In the genomic region with DNA sequence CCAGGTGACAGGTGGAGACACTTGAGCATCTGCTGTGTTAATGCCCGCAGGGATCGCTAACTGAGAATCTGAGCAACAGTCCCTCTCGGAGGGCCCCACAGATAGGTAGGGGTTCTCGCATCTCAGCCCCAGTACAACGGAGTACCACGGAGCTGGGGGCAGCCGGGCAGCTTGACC, we compare ENCODE assay signal across 8 mouse cellular contexts. TPM values are rescaled to one million over a fixed set of nuclear protein-coding genes. Genes with fewer than 3 reads are reported as not detected.
A peak's percentile ranks its signal among the peaks of the same experiment; 100 is the strongest.
DNase-seq lines count a peak whose midpoint lies in the region; ATAC-seq and TF ChIP-seq lines count a peak whose summit lies in the region.

A gene (plus strand): TSS at position 78 of the 177 bp plus-strand sequence.

- no peak for ATAC-seq in inflammation-experienced regulatory T-cells, adult 6 months
- no peak for ATAC-seq in midbrain, postnatal 0 days (ENCODE audit: low FRiP score)

- no peak within 1 kb of the TSS for H3K27ac ChIP-seq in cerebellum, adult 2 months (ENCODE audit: insufficient read depth, low read length)
- no peak within 1 kb of the TSS for H3K27ac ChIP-seq in midbrain, postnatal 0 days (ENCODE audit: low read depth, low read length)

- 10% methylated on average over 7 of the region's 7 CpGs for WGBS in cerebellum, adult 2 months
- WGBS in midbrain, postnatal 0 days = 20% methylated on average over 7 of the region's 7 CpGs

- DNase-seq in cerebellum, adult 2 months = no peak
- DNase-seq in cerebellum, adult 9-11 months = no peak
- no peak for DNase-seq in adrenal gland, adult 8-10 months
- no peak for DNase-seq in gastrocnemius, postnatal 10 days
- no peak for DNase-seq in midbrain, postnatal 0 days (ENCODE audit: low spot score)
- no peak for DNase-seq in testis, postnatal 14 days (ENCODE audit: low spot score)
- DNase-seq in layer of hippocampus, postnatal 36 days = no peak

- no peaks in the 10 kb centered on the region for H3K9me3 ChIP-seq in midbrain, postnatal 0 days (ENCODE audit: low read length)

- H3K4me1 ChIP-seq in cerebellum, adult 2 months (ENCODE audit: control insufficient read depth, insufficient read depth, low read length) = no peaks in the 10 kb centered on the region
- peaks cover under 1% of the 10 kb centered on the region; the same call in 1 of the 2 replicates for H3K4me1 ChIP-seq in midbrain, postnatal 0 days (ENCODE audit: insufficient read depth, low read length)

- no peak within 1 kb of the TSS for H3K4me3 ChIP-seq in cerebellum, adult 2 months (replicated peaks; ENCODE audit: insufficient read depth, low read depth, low read length)
- no peak within 1 kb of the TSS for H3K4me3 ChIP-seq in midbrain, postnatal 0 days (ENCODE audit: low read depth, low read length)

- no peak for TF ChIP-seq CTCF in cerebellum, adult 2 months (IDR thresholded peaks at IDR 0.05; ENCODE audit: borderline replicate concordance, insufficient read depth, low read depth, low read length)
- TF ChIP-seq CTCF in midbrain, postnatal 0 days (IDR thresholded peaks at IDR 0.05) = no peak

- H3K4me2 ChIP-seq in midbrain, postnatal 0 days (ENCODE audit: low read depth, low read length, poor library complexity, severe bottlenecking) = peak within 1 kb of the TSS; percentile 24; the same call in 1 of the 2 replicates

- no peaks in the 10 kb centered on the region; the same call in 1 of the 2 replicates for H3K27me3 ChIP-seq in cerebellum, adult 2 months (ENCODE audit: control insufficient read depth, insufficient read depth, low read length)
- H3K27me3 ChIP-seq in midbrain, postnatal 0 days (ENCODE audit: insufficient read depth, low read length) = peaks cover 6% of the 10 kb centered on the region; the same call in 1 of the 2 replicates

- H3K36me3 ChIP-seq in midbrain, postnatal 0 days (ENCODE audit: insufficient read depth, low read length) = no peaks in the 10 kb centered on the region

- no peak within 1 kb of the TSS for H3K9ac ChIP-seq in midbrain, postnatal 0 days (replicated peaks; ENCODE audit: low read length, poor library complexity, severe bottlenecking)

- TF ChIP-seq POLR2A in cerebellum, adult 2 months (IDR thresholded peaks at IDR 0.05; ENCODE audit: borderline replicate concordance, insufficient read depth, low read length) = no peak

RNA-seq across cellular contexts. Expression of the gene that starts here (rescaled TPM):
- 16.5 and 19.2 TPM in 2 replicates for polyA plus RNA-seq in cerebellum, adult 2 months (2012; rRNA removed)
- total RNA-seq in adrenal gland, adult 8-10 months (2022) = 10 to 100 TPM; 42.1 to 73.7 (median 60.6) TPM
- 10 to 100 TPM; 34.8 to 35.4 TPM for total RNA-seq in gastrocnemius, postnatal 10 days (2021)
- polyA plus RNA-seq in inflammation-experienced regulatory T-cells, adult 6 months (2017; shearing (Covaris generic)) = 10 to 100 TPM; 63.6 to 95.2 (median 80.0) TPM
- total RNA-seq in midbrain, postnatal 0 days (2014; rRNA removed) = 4.2 and 6.7 TPM in 2 replicates
- polyA plus RNA-seq in midbrain, postnatal 0 days (2015; fragmentation: Nextera tagmentation; extraction: Ambion mirVana) = 38.5 and 40.0 TPM in 2 replicates
- total RNA-seq in layer of hippocampus, postnatal 36 days (2021) = 10 to 100 TPM in 1 of 2 experiments, 1 to 10 TPM in 1; 9.3 to 10.1 TPM
